Mouse (Mus musculus): ENCODE measurements around the gene Pcid2.

GRCm38 (mm10) chr8:13028482-13028881, 76.8 kb downstream of the Pcid2 start:
- TF ChIP-seq CTCF (IDR thresholded peaks at IDR 0.05; ENCODE audit: extremely low read depth, insufficient read depth, insufficient read length, insufficient replicate concordance) = no peak
- TF ChIP-seq POLR2A (IDR thresholded peaks at IDR 0.05; ENCODE audit: low read depth, low read length) = no peak
